Mouse (Mus musculus) limb, embryonic 11.5 days (tissue): ENCODE data around the gene Tbx3. TPM values are rescaled to one million over a fixed set of nuclear protein-coding genes. Genes with fewer than 3 reads are reported as not detected.

Experiments used
- ATAC-seq: fragments of 200-750 bp; cut with Nextera tagmentation; 2 replicates; pipeline ENCODE4 v1.8.0; 2017; ENCODE audit warnings: low read depth; ENCODE audit not compliant: insufficient number of reproducible peaks, low FRiP score, low TSS enrichment
- DNase-seq: peaks from one replicate; pipeline ENCODE4 v3.0.0-alpha.2; 2015; ENCODE audit warnings: low spot score
- H3K27ac ChIP-seq: fragments of 300-500 bp; sonication (generic); replicated peaks from 2 replicates; pipeline ENCODE4 v1.5.1; 2014; ENCODE audit warnings: low read depth, mild to moderate bottlenecking, low read length
- H3K27me3 ChIP-seq: fragments of 300-500 bp; sonication (generic); 2 replicates; pipeline ENCODE4 v1.6.1; 2014; ENCODE audit warnings: mild to moderate bottlenecking, low read length, mixed read lengths; ENCODE audit not compliant: control insufficient read depth, insufficient read depth
- H3K36me3 ChIP-seq: fragments of 300-500 bp; sonication (generic); 2 replicates; pipeline ENCODE4 v1.6.1; 2014; ENCODE audit warnings: mild to moderate bottlenecking, low read length, moderate library complexity, mixed read lengths; ENCODE audit not compliant: control insufficient read depth, insufficient read depth
- H3K4me1 ChIP-seq: fragments of 300-500 bp; sonication (generic); 2 replicates; pipeline ENCODE4 v1.6.1; 2014; ENCODE audit warnings: low read length, mixed read lengths; ENCODE audit not compliant: control insufficient read depth, insufficient read depth
- H3K4me2 ChIP-seq: fragments of 300-500 bp; sonication (generic); 2 replicates; pipeline ENCODE4 v1.6.1; 2014; ENCODE audit warnings: low read depth, mild to moderate bottlenecking, moderate library complexity; ENCODE audit not compliant: severe bottlenecking
- H3K4me3 ChIP-seq: fragments of 300-500 bp; sonication (generic); 2 replicates; pipeline ENCODE4 v1.5.1; 2014; ENCODE audit warnings: low read depth, low read length
- H3K9ac ChIP-seq: fragments of 300-500 bp; sonication (generic); 2 replicates; pipeline ENCODE4 v1.6.1; 2014; ENCODE audit warnings: mild to moderate bottlenecking, low read length
- H3K9me3 ChIP-seq: fragments of 300-500 bp; sonication (generic); 2 replicates; pipeline ENCODE4 v1.6.1; 2016; ENCODE audit warnings: low read length; ENCODE audit not compliant: control insufficient read depth
- WGBS: fragments of 180-500 bp; shearing (Covaris S2); extraction: QIAGEN DNeasy Blood & Tissue Kit; methylation state at CpG from one replicate; pipeline ENCODE4 v1.1.7; 2014; 5-methylcytosine and 5-hydroxymethylcytosine counted together
- polyA plus RNA-seq: library from polyadenylated mRNA; unstranded; fragments of >200 nt; fragmentation: Nextera tagmentation; extraction: Ambion mirVana; gene quantifications from 2 replicates; pipeline ENCODE4 v1.2.1, GENCODE M21; 2014

The Tbx3 gene
- polyA plus RNA-seq, 1 experiment from 2014 or later: 42.6 TPM

- ATAC-seq: no peak
- Histone ChIP-seq H3K9ac (peak overlapping the region; percentile 5; the same call in 1 of the 2 replicates), H3K4me2 (peak overlapping the region; percentile 15), H3K27ac (no peak overlapping the region), H3K27me3 (peaks cover 70% of the 10 kb centered on the region), H3K9me3 (no peaks in the 10 kb centered on the region), H3K4me3 (no peak overlapping the region), H3K36me3 (peaks cover 9% of the 10 kb centered on the region; the same call in 1 of the 2 replicates), H3K4me1 (peaks cover 13% of the 10 kb centered on the region)
- DNase-seq: no peak
- 55% methylated on average over 5 of the region's 5 CpGs for WGBS
Observed at GRCm38 (mm10) chr5:119678516-119678915, 8.0 kb downstream of the Tbx3 start.

GRCm38 (mm10) chr5:119679084-119679483 lies 8.6 kb downstream of the Tbx3 start:
- Histone ChIP-seq H3K4me3 (no peak overlapping the region), H3K4me1 (peaks cover 13% of the 10 kb centered on the region), H3K27me3 (peaks cover 74% of the 10 kb centered on the region), H3K9me3 (no peaks in the 10 kb centered on the region), H3K9ac (no peak overlapping the region), H3K27ac (no peak overlapping the region), H3K36me3 (peaks cover 9% of the 10 kb centered on the region; the same call in 1 of the 2 replicates), H3K4me2 (peak overlapping the region; percentile 15; the same call in 1 of the 2 replicates)
- ATAC-seq (no peak), DNase-seq (no peak)

- peak overlapping the region; percentile 70 for H3K4me2 ChIP-seq
- H3K9me3 ChIP-seq: no peaks in the 10 kb centered on the region
- ATAC-seq (no peak), DNase-seq (no peak)
- H3K9ac ChIP-seq: peak overlapping the region; percentile 59
- H3K27me3 ChIP-seq: peaks cover 70% of the 10 kb centered on the region
- H3K4me1 ChIP-seq: peaks cover 13% of the 10 kb centered on the region
- peak overlapping the region; percentile 31 for H3K4me3 ChIP-seq
- H3K27ac ChIP-seq: peak overlapping the region; percentile 76
- WGBS: 42% methylated on average over 10 of the region's 10 CpGs
- peaks cover 9% of the 10 kb centered on the region; the same call in 1 of the 2 replicates for H3K36me3 ChIP-seq
Observed at GRCm38 (mm10) chr5:119679614-119680328, 9.3 kb downstream of the Tbx3 start.

- Histone ChIP-seq H3K4me3 (peak overlapping the region; percentile 31), H3K4me1 (peaks cover 17% of the 10 kb centered on the region), H3K27me3 (peaks cover 65% of the 10 kb centered on the region), H3K9me3 (no peaks in the 10 kb centered on the region), H3K4me2 (peak overlapping the region; percentile 70), H3K27ac (peak overlapping the region; percentile 76), H3K36me3 (peaks cover 9% of the 10 kb centered on the region; the same call in 1 of the 2 replicates), H3K9ac (peak overlapping the region; percentile 59)
- 0 out of 2 replicates have a peak, but pooled peaks have one; percentile 11 for ATAC-seq
- 6% methylated on average over 62 of the region's 62 CpGs for WGBS
- peak; percentile 69 for DNase-seq
Observed at GRCm38 (mm10) chr5:119680329-119681010, 10.0 kb downstream of the Tbx3 start.

- DNase-seq (no peak), ATAC-seq (no peak)
- Histone ChIP-seq H3K4me1 (peaks cover 19% of the 10 kb centered on the region), H3K9me3 (no peaks in the 10 kb centered on the region), H3K4me3 (peak overlapping the region; percentile 31), H3K9ac (peak overlapping the region; percentile 59), H3K27ac (peak overlapping the region; percentile 76), H3K27me3 (peaks cover 61% of the 10 kb centered on the region), H3K36me3 (peaks cover 9% of the 10 kb centered on the region; the same call in 1 of the 2 replicates), H3K4me2 (peak overlapping the region; percentile 70)
- WGBS: 19% methylated on average over 8 of the region's 8 CpGs
Observed at GRCm38 (mm10) chr5:119681011-119681832, 10.8 kb downstream of the Tbx3 start.

GRCm38 (mm10) chr5:119681833-119682210 lies 11.4 kb downstream of the Tbx3 start:
- Histone ChIP-seq H3K36me3 (peaks cover 7% of the 10 kb centered on the region; the same call in 1 of the 2 replicates), H3K27ac (no peak overlapping the region), H3K4me3 (peak overlapping the region; percentile 5; the same call in 1 of the 2 replicates), H3K9ac (no peak overlapping the region), H3K9me3 (no peaks in the 10 kb centered on the region), H3K4me2 (peak overlapping the region; percentile 70), H3K4me1 (peaks cover 20% of the 10 kb centered on the region), H3K27me3 (peaks cover 64% of the 10 kb centered on the region)
- 35% methylated on average over 4 of the region's 4 CpGs for WGBS
- peak; percentile 32 for DNase-seq
- ATAC-seq: no peak

GRCm38 (mm10) chr5:119682646-119683515 lies 12.4 kb downstream of the Tbx3 start:
- DNase-seq (peak; percentile 73), ATAC-seq (no peak)
- Histone ChIP-seq H3K4me1 (peaks cover 29% of the 10 kb centered on the region), H3K9ac (peak overlapping the region; percentile 57), H3K9me3 (no peaks in the 10 kb centered on the region), H3K4me2 (peak overlapping the region; percentile 70), H3K36me3 (peaks cover 7% of the 10 kb centered on the region; the same call in 1 of the 2 replicates), H3K27me3 (peaks cover 66% of the 10 kb centered on the region), H3K27ac (peak overlapping the region; percentile 10), H3K4me3 (peak overlapping the region; percentile 18)
- WGBS: 9% methylated on average over 40 of the region's 40 CpGs
